ENCODE assay signal across 19 mouse cellular contexts in genomic region chr1:156777896-156778295, GRCm38 (mm10). TPM values are rescaled to one million over a fixed set of nuclear protein-coding genes. Genes with fewer than 3 reads are reported as not detected.
A peak's percentile ranks its signal among the peaks of the same experiment; 100 is the strongest.
DNase-seq lines count a peak whose midpoint lies in the region; ATAC-seq and TF ChIP-seq lines count a peak whose summit lies in the region.
"Had no signal": no experiment of that assay in that cellular context is flagged by ENCODE, and none has a peak within 500 bp of the region (broad histone marks: within the 10 kb centered on the region; RNA-seq: fewer than 3 reads in every experiment).

No protein-coding gene starts in this region.

- 86% methylated on average over 4 of the region's 4 CpGs for WGBS in heart, embryonic 10.5 days
- 43% methylated on average over 4 of the region's 4 CpGs for WGBS in kidney, postnatal 0 days
- 81% methylated on average over 4 of the region's 4 CpGs for WGBS in embryonic facial prominence, embryonic 10.5 days
- 83% methylated on average over 4 of the region's 4 CpGs for WGBS in limb, embryonic 10.5 days

- H3K9me3 ChIP-seq in heart, embryonic 10.5 days, result no peaks in the 10 kb centered on the region
- no peaks in the 10 kb centered on the region for H3K9me3 ChIP-seq in kidney, postnatal 0 days (replicated peaks; ENCODE audit: low read length)
- no peaks in the 10 kb centered on the region for H3K9me3 ChIP-seq in embryonic facial prominence, embryonic 10.5 days
- H3K9me3 ChIP-seq in limb, embryonic 10.5 days (replicated peaks), result no peaks in the 10 kb centered on the region
- H3K9me3 ChIP-seq: forebrain, embryonic 13.5 days; G1E; heart, embryonic 13.5 days had no signal

- no peak for TF ChIP-seq CTCF in kidney, postnatal 0 days (IDR thresholded peaks at IDR 0.05; ENCODE audit: low read depth)

- H3K9ac ChIP-seq in kidney, postnatal 0 days (ENCODE audit: low read depth, low read length), result no peak overlapping the region
- H3K9ac ChIP-seq: forebrain, embryonic 13.5 days; forebrain, postnatal 0 days; heart, embryonic 13.5 days had no signal

- no peak overlapping the region for H3K4me3 ChIP-seq in heart, embryonic 10.5 days
- H3K4me3 ChIP-seq in kidney, postnatal 0 days (replicated peaks; ENCODE audit: low read depth, low read length), result no peak overlapping the region
- H3K4me3 ChIP-seq in embryonic facial prominence, embryonic 10.5 days, result no peak overlapping the region
- no peak overlapping the region for H3K4me3 ChIP-seq in limb, embryonic 10.5 days
- H3K4me3 ChIP-seq: forebrain, embryonic 13.5 days; heart, embryonic 13.5 days had no signal

- H3K36me3 ChIP-seq in heart, embryonic 10.5 days, result no peaks in the 10 kb centered on the region
- no peaks in the 10 kb centered on the region for H3K36me3 ChIP-seq in kidney, postnatal 0 days (ENCODE audit: insufficient read depth, low read length)
- H3K36me3 ChIP-seq in embryonic facial prominence, embryonic 10.5 days (replicated peaks), result no peaks in the 10 kb centered on the region
- H3K36me3 ChIP-seq in limb, embryonic 10.5 days, result no peaks in the 10 kb centered on the region
- H3K36me3 ChIP-seq: G1E; heart, embryonic 13.5 days had no signal

- peaks cover 31% of the 10 kb centered on the region for H3K4me1 ChIP-seq in heart, embryonic 10.5 days
- H3K4me1 ChIP-seq in kidney, postnatal 0 days (replicated peaks; ENCODE audit: insufficient read depth, low read length), result peaks cover 35% of the 10 kb centered on the region
- H3K4me1 ChIP-seq in embryonic facial prominence, embryonic 10.5 days, result peaks cover 46% of the 10 kb centered on the region
- H3K4me1 ChIP-seq in limb, embryonic 10.5 days, result peaks cover 52% of the 10 kb centered on the region

- H3K27ac ChIP-seq in heart, embryonic 10.5 days, result peak overlapping the region; percentile 49
- no peak overlapping the region for H3K27ac ChIP-seq in kidney, postnatal 0 days
- 0 out of 2 replicates have a peak overlapping the region, but pooled peaks have one; percentile 10 for H3K27ac ChIP-seq in embryonic facial prominence, embryonic 10.5 days (replicated peaks)
- H3K27ac ChIP-seq in limb, embryonic 10.5 days, result peak overlapping the region; percentile 81; the same call in 1 of the 2 replicates
- H3K27ac ChIP-seq: forebrain, embryonic 13.5 days had no signal

- DNase-seq in heart, embryonic 10.5 days (ENCODE audit: low spot score), result no peak
- DNase-seq in heart, adult 11 months, result no peak
- DNase-seq in kidney, postnatal 0 days (ENCODE audit: low spot score), result peak; percentile 88
- no peak for DNase-seq in kidney, adult 11 months
- DNase-seq in embryonic facial prominence, embryonic 10.5 days (ENCODE audit: low spot score), result no peak
- DNase-seq in limb, embryonic 10.5 days (ENCODE audit: low spot score), result no peak
- DNase-seq in lung, postnatal 36 days, result no peak
- DNase-seq: adrenal gland, postnatal 10 days; B cell, adult 2 months; cerebellum, adult 11 months; cerebellum, adult 8-10 months; cerebellum, postnatal 14 days; forebrain, postnatal 0 days; gastrocnemius, postnatal 14 days; heart, postnatal 36 days had no signal

- no peaks in the 10 kb centered on the region for H3K27me3 ChIP-seq in heart, embryonic 10.5 days (ENCODE audit: insufficient read depth, poor library complexity, severe bottlenecking)
- H3K27me3 ChIP-seq in kidney, postnatal 0 days (ENCODE audit: insufficient read depth, low read length), result no peaks in the 10 kb centered on the region
- peaks cover 13% of the 10 kb centered on the region; the same call in 1 of the 2 replicates for H3K27me3 ChIP-seq in embryonic facial prominence, embryonic 10.5 days (replicated peaks; ENCODE audit: low read depth, poor library complexity, severe bottlenecking)
- peaks cover 5% of the 10 kb centered on the region; the same call in 1 of the 2 replicates for H3K27me3 ChIP-seq in limb, embryonic 10.5 days (ENCODE audit: low read depth, poor library complexity, severe bottlenecking)
- H3K27me3 ChIP-seq: heart, embryonic 13.5 days had no signal

- no peak overlapping the region for H3K4me2 ChIP-seq in kidney, postnatal 0 days (ENCODE audit: low read length)
- H3K4me2 ChIP-seq: forebrain, embryonic 13.5 days; heart, embryonic 13.5 days had no signal

- ATAC-seq in kidney, postnatal 0 days (replicated peaks; ENCODE audit: low FRiP score, low read depth), result no peak
- ATAC-seq: CD4-positive, CD25-positive, alpha-beta regulatory T cell, adult 4 months; forebrain, embryonic 13.5 days; forebrain, postnatal 0 days had no signal

RNA-seq across cellular contexts. Expression of gene Fam20b, which starts 59.0 kb away (rescaled TPM):
- 21.8 and 24.4 TPM in 2 replicates for polyA plus RNA-seq in heart, embryonic 10.5 days (2016; fragmentation: Nextera tagmentation; extraction: Ambion mirVana)
- polyA plus RNA-seq in kidney, postnatal 0 days (2015; fragmentation: Nextera tagmentation; extraction: Ambion mirVana), result 30.5 and 32.3 TPM in 2 replicates
- polyA plus RNA-seq in embryonic facial prominence, embryonic 10.5 days (2016; fragmentation: Nextera tagmentation; extraction: Ambion mirVana), result 17.8 and 18.0 TPM in 2 replicates
- 18.3 and 19.9 TPM in 2 replicates for polyA plus RNA-seq in limb, embryonic 10.5 days (2016; fragmentation: Nextera tagmentation; extraction: Ambion mirVana)
